Mouse (Mus musculus) embryonic fibroblast, embryonic 13.5 days (primary cell): ENCODE data around the gene Ndufaf2.

ENCODE experiments used
- CTCF ChIP-seq: IDR thresholded peaks from 2 replicates; pipeline ENCODE4 v1.5.1; 2011; ENCODE audit warnings: mild to moderate bottlenecking, control low read depth, low read length, moderate library complexity, borderline replicate concordance; ENCODE audit not compliant: insufficient read depth
- POLR2A ChIP-seq: IDR thresholded peaks from 2 replicates; pipeline ENCODE4 v1.6.1; 2011; ENCODE audit warnings: low read depth, mild to moderate bottlenecking, control low read depth, low read length, moderate library complexity

DNA sequence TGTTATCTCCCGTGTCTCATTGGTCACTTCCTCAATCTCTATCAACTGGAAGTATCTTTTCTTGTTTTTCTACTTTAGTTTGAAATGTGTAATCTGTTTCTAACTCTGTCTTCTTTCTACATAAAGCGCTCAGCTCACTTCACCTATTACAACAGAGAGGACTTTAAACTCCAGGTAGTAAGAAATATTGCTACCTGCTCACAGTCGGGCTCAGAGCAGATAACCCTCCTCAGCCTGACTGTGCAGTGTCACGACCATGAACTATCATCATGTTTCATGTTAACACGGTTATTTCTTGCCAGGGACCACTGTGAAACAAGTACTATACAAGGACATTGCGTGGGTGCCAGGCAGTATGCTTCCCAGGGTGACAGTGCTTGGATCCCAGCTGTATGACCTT lies 141.1 kb downstream of the Ndufaf2 start:
- TF ChIP-seq POLR2A, result no peak
- TF ChIP-seq CTCF, result no peak
